Mouse (Mus musculus): ENCODE data around the gene Atp6v0d1.

DNA sequence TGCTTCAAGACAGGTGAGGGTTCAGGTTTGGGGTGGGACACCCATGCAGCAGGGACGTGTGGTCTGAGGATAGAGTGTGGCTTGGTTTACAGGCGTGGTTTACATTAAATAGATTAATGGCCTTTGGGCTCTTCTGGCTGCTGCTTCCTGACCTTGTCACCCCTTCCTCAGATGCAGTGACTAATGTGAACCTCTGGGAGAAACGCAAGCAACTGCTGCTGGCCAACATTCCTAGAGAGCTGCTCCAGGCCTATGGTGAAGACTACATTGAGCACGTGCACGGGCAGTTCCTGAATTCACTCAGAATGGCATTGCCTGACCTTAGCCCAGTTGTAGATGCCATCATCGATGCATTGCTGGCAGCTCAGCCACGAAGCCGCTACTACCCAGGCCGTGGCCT, 43.0 kb downstream of the Atp6v0d1 start:
- no peak for TF ChIP-seq CTCF (IDR thresholded peaks at IDR 0.05; ENCODE audit: low read depth, low read length)
- no peak for TF ChIP-seq TAL1 (conservative IDR thresholded peaks at IDR 0.05; ENCODE audit: low read depth, low read length)
- TF ChIP-seq GATA2 (IDR thresholded peaks at IDR 0.05; ENCODE audit: borderline replicate concordance, low read depth, low read length) = no peak
- TF ChIP-seq GATA1 (IDR thresholded peaks at IDR 0.05; ENCODE audit: borderline replicate concordance, low read length) = no peak
- TF ChIP-seq POLR2AphosphoS5 (IDR thresholded peaks at IDR 0.05; ENCODE audit: insufficient replicate concordance, low read depth, low read length) = no peak

Data from G1E (cell line).